In genomic region chr15:12566637-12567440, GRCm38 (mm10) we compare ENCODE assay signal across 18 mouse cellular contexts.
DNase-seq lines count a peak whose midpoint lies in the region; ATAC-seq lines count a peak whose summit lies in the region.
"Had no signal": no experiment of that assay in that cellular context is flagged by ENCODE, and none has a peak within 500 bp of the region (broad histone marks: within the 10 kb centered on the region; RNA-seq: fewer than 3 reads in every experiment).

No protein-coding gene starts in this region.

- intact Hi-C loops in left cerebral cortex, postnatal 10 days (cut with DNase I), result no loop called here

- H3K9ac ChIP-seq in hindbrain, embryonic 16.5 days (ENCODE audit: low read depth, low read length), result no peak overlapping the region
- H3K9ac ChIP-seq: liver, embryonic 14.5 days; neural tube, embryonic 13.5 days had no signal

- ATAC-seq in hindbrain, embryonic 16.5 days, result no peak
- ATAC-seq: hindbrain, postnatal 0 days; Patski had no signal

- no peaks in the 10 kb centered on the region for H3K4me1 ChIP-seq in hindbrain, embryonic 10.5 days (replicated peaks)
- H3K4me1 ChIP-seq in hindbrain, embryonic 16.5 days (ENCODE audit: control insufficient read depth, insufficient read depth, low read depth, low read length), result no peaks in the 10 kb centered on the region
- H3K4me1 ChIP-seq in limb, embryonic 10.5 days, result no peaks in the 10 kb centered on the region
- H3K4me1 ChIP-seq: neural tube, embryonic 13.5 days had no signal

- no peaks in the 10 kb centered on the region for H3K9me3 ChIP-seq in hindbrain, embryonic 10.5 days
- H3K9me3 ChIP-seq in hindbrain, embryonic 16.5 days (ENCODE audit: control insufficient read depth, low read length), result no peaks in the 10 kb centered on the region
- no peaks in the 10 kb centered on the region for H3K9me3 ChIP-seq in limb, embryonic 10.5 days (replicated peaks)
- H3K9me3 ChIP-seq: neural tube, embryonic 13.5 days had no signal

- H3K36me3 ChIP-seq in hindbrain, embryonic 10.5 days, result no peaks in the 10 kb centered on the region
- no peaks in the 10 kb centered on the region for H3K36me3 ChIP-seq in hindbrain, embryonic 16.5 days (ENCODE audit: control insufficient read depth, insufficient read depth, low read length)
- no peaks in the 10 kb centered on the region for H3K36me3 ChIP-seq in limb, embryonic 10.5 days
- H3K36me3 ChIP-seq: neural tube, embryonic 13.5 days had no signal

- H3K27ac ChIP-seq in hindbrain, embryonic 10.5 days, result 0 out of 2 replicates have a peak overlapping the region, but pooled peaks have one; percentile 40
- H3K27ac ChIP-seq in hindbrain, embryonic 16.5 days (ENCODE audit: low read depth, low read length), result no peak overlapping the region
- H3K27ac ChIP-seq in limb, embryonic 10.5 days, result peak overlapping the region; percentile 57
- H3K27ac ChIP-seq: hindbrain, postnatal 0 days; liver, embryonic 14.5 days; neural tube, embryonic 13.5 days had no signal

- peak; percentile 29 to 49 for DNase-seq in adrenal gland, postnatal 36 days
- DNase-seq in adrenal gland, adult 8-10 months, result no peak
- no peak for DNase-seq in hindbrain, embryonic 10.5 days (ENCODE audit: low spot score)
- DNase-seq in adipocyte (ENCODE audit: low spot score), result peak; percentile 28
- no peak for DNase-seq in limb, embryonic 10.5 days (ENCODE audit: low spot score)
- DNase-seq in left cerebral cortex, postnatal 10 days (ENCODE audit: extremely low spot score in 1 of 2, low spot score in 2 of 2), result no peak
- DNase-seq in frontal cortex, postnatal 36 days (ENCODE audit: low spot score in 2 of 2), result no peak
- DNase-seq: cerebellum, adult 11 months; cerebellum, postnatal 25 days; kidney, adult 18-20 months; kidney, postnatal 25 days; lung, postnatal 14 days; thymus, postnatal 36 days had no signal

- WGBS in hindbrain, embryonic 10.5 days, result 88% methylated on average over 11 of the region's 11 CpGs
- 85% methylated on average over 11 of the region's 11 CpGs for WGBS in hindbrain, embryonic 16.5 days
- WGBS in limb, embryonic 10.5 days, result 89% methylated on average over 11 of the region's 11 CpGs

- H3K4me2 ChIP-seq in hindbrain, embryonic 16.5 days (ENCODE audit: low read length), result no peak overlapping the region
- H3K4me2 ChIP-seq: neural tube, embryonic 13.5 days had no signal

- no peak overlapping the region for H3K4me3 ChIP-seq in hindbrain, embryonic 10.5 days
- H3K4me3 ChIP-seq in hindbrain, embryonic 16.5 days (ENCODE audit: low read length), result no peak overlapping the region
- H3K4me3 ChIP-seq in limb, embryonic 10.5 days, result no peak overlapping the region
- H3K4me3 ChIP-seq: neural tube, embryonic 13.5 days had no signal

- H3K27me3 ChIP-seq in hindbrain, embryonic 10.5 days (ENCODE audit: insufficient read depth, poor library complexity, severe bottlenecking), result no peaks in the 10 kb centered on the region
- no peaks in the 10 kb centered on the region for H3K27me3 ChIP-seq in hindbrain, embryonic 16.5 days (replicated peaks; ENCODE audit: control insufficient read depth, insufficient read depth, low read length)
- H3K27me3 ChIP-seq in limb, embryonic 10.5 days (ENCODE audit: low read depth, poor library complexity, severe bottlenecking), result no peaks in the 10 kb centered on the region
- H3K27me3 ChIP-seq: neural tube, embryonic 13.5 days had no signal

Comparison
In these comparisons a context has a peak if more than half of its experiments do, and no peak if none do; other contexts are left out.
1. DNase-seq: peak in adrenal gland, postnatal 36 days (2 of 2) and adipocyte (single experiment); none in adrenal gland, adult 8-10 months (single experiment), hindbrain, embryonic 10.5 days (single experiment), limb, embryonic 10.5 days (single experiment), left cerebral cortex, postnatal 10 days (0 of 2) and frontal cortex, postnatal 36 days (0 of 2).